Mouse (Mus musculus): ENCODE results near the gene Thtpa.

Thtpa gene

GRCm38 (mm10) chr14:55078366-55078989, 16.1 kb upstream of the Thtpa start:
- no peak for DNase-seq

- peak; percentile 70 to 82 for DNase-seq
Measured at GRCm38 (mm10) chr14:55079214-55079970, 15.2 kb upstream of the Thtpa start.

GRCm38 (mm10) chr14:55081105-55081504, 13.5 kb upstream of the Thtpa start:
- no peak for DNase-seq

GRCm38 (mm10) chr14:55083481-55083880, 11.1 kb upstream of the Thtpa start:
- DNase-seq: peak in 1 of 2 experiments; percentile 45

GRCm38 (mm10) chr14:55085324-55086008, 9.1 kb upstream of the Thtpa start:
- peak; percentile 84 to 90 for DNase-seq

GRCm38 (mm10) chr14:55086009-55086514, 8.5 kb upstream of the Thtpa start:
- DNase-seq: no peak

GRCm38 (mm10) chr14:55089199-55089947, 5.2 kb upstream of the Thtpa start:
- no peak for DNase-seq

- DNase-seq: no peak
Measured at GRCm38 (mm10) chr14:55091209-55091865, 3.2 kb upstream of the Thtpa start.

GRCm38 (mm10) chr14:55092011-55092577, 2.5 kb upstream of the Thtpa start, which contains the start of gene Zfhx2:
Zfhx2 (minus strand) TSS chr14:55092324.
- DNase-seq: peak; percentile 97

- DNase-seq: no peak
Measured at GRCm38 (mm10) chr14:55093927-55094326, 657 bp upstream of the Thtpa start.

GRCm38 (mm10) chr14:55095263-55095662, 679 bp downstream of the Thtpa start:
- DNase-seq: no peak

- no peak for DNase-seq
Measured at GRCm38 (mm10) chr14:55095671-55096070, 1.1 kb downstream of the Thtpa start.

- no peak for DNase-seq
Measured at GRCm38 (mm10) chr14:55096573-55097087, 2.0 kb downstream of the Thtpa start.

GRCm38 (mm10) chr14:55097646-55098045, 3.1 kb downstream of the Thtpa start:
- no peak for DNase-seq

GRCm38 (mm10) chr14:55098067-55098466, 3.5 kb downstream of the Thtpa start:
- peak; percentile 67 to 68 for DNase-seq

GRCm38 (mm10) chr14:55101592-55101991, 7.0 kb downstream of the Thtpa start:
- peak; percentile 63 to 64 for DNase-seq

- no peak for DNase-seq
Measured at GRCm38 (mm10) chr14:55102253-55102785, 7.7 kb downstream of the Thtpa start.

GRCm38 (mm10) chr14:55104365-55104764, 9.8 kb downstream of the Thtpa start:
- peak in 1 of 2 experiments; percentile 39 for DNase-seq

- no peak for DNase-seq
Measured at GRCm38 (mm10) chr14:55105386-55105785, 10.8 kb downstream of the Thtpa start.

- DNase-seq: peak; percentile 86 to 93
Measured at GRCm38 (mm10) chr14:55105836-55106809, 11.5 kb downstream of the Thtpa start, which contains the start of gene Ap1g2. Ap1g2 (minus strand) TSS chr14:55106593.

Data from kidney, postnatal 25 days (tissue).